Mouse (Mus musculus): ENCODE measurements at regions not wholly inside any gene's neighbourhood (a gene's known extent, or its start where the extent isn't known, plus 50 kb on each side); places are given as distances from the start of the nearest gene placed in this dataset.

DNA sequence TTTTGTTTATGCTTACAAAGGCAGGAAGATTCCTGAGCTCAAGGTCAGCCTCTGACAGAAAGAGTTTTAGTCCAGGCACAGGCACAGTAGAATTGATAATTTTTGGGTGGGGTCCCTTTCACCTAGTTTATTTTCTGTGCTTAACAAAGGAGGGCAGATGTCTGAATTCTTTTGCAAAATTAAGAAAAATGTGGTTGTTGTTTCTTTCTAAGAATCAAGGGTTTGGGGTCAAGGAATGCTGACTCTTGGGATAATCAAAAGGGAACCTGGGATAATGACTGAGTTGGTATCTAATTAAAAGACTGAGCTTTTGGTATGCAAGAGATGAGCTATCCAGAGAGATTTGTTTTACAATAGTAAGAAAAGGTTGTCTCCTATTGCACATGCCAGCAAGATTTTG is 143.9 kb downstream of the Tmem161b start:
- H3K36me3 ChIP-seq: no peaks in the 10 kb centered on the region

DNA sequence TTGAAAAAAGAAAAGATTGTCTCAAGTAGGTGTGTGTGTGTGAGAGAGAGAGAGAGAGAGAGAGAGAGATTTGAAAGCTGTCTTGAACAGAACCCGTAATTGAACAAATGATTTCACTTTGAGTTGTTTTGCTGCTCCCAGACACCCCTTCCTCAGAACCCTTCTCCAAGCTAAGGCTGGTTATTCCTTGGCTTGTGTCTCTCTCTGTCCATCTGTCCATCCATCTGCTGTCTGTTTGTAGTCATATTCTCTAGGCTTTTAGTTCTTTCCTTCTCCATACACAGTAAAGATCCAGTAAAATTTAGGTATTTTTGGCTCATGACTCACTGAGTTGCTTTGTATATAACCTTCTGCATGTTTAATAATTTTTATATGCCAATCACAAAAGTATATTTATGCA is 144.7 kb downstream of the Tmem161b start:
- Histone ChIP-seq H3K36me3 (no peaks in the 10 kb centered on the region), H3K27me3 (no peaks in the 10 kb centered on the region), H3K4me1 (no peaks in the 10 kb centered on the region), H3K27ac (no peak overlapping the region), H3K4me2 (replicated peaks) (no peak overlapping the region), H3K9ac (no peak overlapping the region), H3K9me3 (no peaks in the 10 kb centered on the region), H3K4me3 (no peak overlapping the region)
- ATAC-seq (ENCODE audit: low FRiP score, low read depth): no peak
- 75% methylated on average over 1 of the region's 1 CpGs for WGBS

More for the DNA sequence above, 143.9 kb downstream of the Tmem161b start:
- Histone ChIP-seq H3K9me3 (no peaks in the 10 kb centered on the region), H3K4me1 (no peaks in the 10 kb centered on the region), H3K27me3 (no peaks in the 10 kb centered on the region), H3K9ac (no peak overlapping the region), H3K4me3 (no peak overlapping the region), H3K27ac (no peak overlapping the region), H3K4me2 (replicated peaks) (no peak overlapping the region)
- no peak for ATAC-seq (ENCODE audit: low FRiP score, low read depth)

DNA sequence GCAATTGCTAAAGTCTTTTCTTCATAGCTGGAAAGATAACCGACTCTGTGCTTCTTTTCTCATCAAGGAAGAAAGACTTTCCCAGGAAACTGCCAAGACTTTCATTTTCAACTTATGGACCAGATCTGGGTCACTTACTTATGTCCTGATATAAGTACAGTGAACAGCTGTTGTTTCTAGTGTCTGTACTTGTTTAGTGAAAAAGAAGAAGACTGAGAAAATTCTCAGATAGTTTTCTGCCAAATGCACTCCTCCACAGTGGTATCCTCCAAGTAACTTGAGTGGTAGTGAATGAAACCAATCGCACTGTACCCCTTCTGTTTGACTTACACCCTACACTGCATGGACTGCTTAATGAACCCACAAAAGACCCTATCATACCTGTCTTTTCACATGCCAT is 146.1 kb downstream of the Tmem161b start:
- WGBS: 85% methylated on average over 2 of the region's 2 CpGs
- no peak for ATAC-seq (ENCODE audit: low FRiP score, low read depth)
- H3K4me3 ChIP-seq: no peak overlapping the region

DNA sequence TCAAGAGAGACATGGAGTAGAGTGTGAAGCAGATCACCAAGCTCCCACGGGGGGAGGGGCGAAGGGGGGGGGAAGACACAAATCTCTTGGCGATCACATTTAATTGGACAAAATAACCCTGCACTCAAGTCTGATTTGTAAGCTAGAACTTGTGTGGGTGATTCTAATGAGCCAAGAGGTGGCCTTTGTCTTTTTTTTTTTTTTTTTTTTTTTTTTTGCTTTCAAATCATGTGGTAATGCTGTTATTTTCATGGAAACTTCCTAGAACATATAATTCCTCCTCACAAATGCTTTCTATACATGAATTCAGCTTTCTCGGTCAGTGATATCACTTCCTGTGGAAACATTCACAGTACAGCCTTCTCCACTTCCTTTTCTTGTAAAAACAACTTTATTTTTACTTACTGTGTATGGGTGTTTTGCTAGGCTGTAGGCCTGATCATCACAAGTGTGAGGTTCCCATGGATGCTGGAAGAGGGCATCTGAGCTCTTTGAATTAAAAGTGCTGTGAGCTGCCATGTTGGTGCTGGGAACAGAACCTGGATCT is 152.7 kb downstream of the Tmem161b start:
- H3K27me3 ChIP-seq: no peaks in the 10 kb centered on the region

More for the DNA sequence above, 146.1 kb downstream of the Tmem161b start:
- H3K4me1 ChIP-seq: no peaks in the 10 kb centered on the region
- H3K4me2 ChIP-seq (replicated peaks): no peak overlapping the region
- no peaks in the 10 kb centered on the region for H3K27me3 ChIP-seq
- H3K9ac ChIP-seq: no peak overlapping the region
- H3K27ac ChIP-seq: no peak overlapping the region
- no peaks in the 10 kb centered on the region for H3K9me3 ChIP-seq
- H3K36me3 ChIP-seq: no peaks in the 10 kb centered on the region

DNA sequence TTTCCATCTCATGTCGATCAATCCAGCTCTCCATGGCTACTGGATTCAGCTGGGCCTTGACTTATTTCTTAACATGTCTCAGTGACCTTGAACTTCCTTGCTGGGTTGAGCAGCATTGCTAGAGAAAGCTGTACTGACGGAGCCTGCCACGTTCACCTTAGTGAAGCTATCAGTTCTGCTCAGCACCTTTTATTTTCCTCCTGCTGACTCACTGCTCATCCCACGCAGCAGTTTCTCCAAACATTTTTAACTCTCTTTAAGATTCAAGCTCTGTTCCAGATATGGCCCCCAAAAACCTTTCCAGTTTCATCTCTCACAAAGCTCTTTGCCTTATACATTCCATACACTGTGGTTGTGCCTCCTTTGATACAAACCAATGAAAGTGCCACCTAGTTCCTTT is 153.8 kb downstream of the Tmem161b start:
- Histone ChIP-seq H3K36me3 (no peaks in the 10 kb centered on the region), H3K4me3 (no peak overlapping the region), H3K4me2 (replicated peaks) (no peak overlapping the region), H3K27ac (no peak overlapping the region), H3K27me3 (no peaks in the 10 kb centered on the region), H3K4me1 (no peaks in the 10 kb centered on the region), H3K9me3 (no peaks in the 10 kb centered on the region), H3K9ac (no peak overlapping the region)
- 82% methylated on average over 4 of the region's 4 CpGs for WGBS
- no peak for ATAC-seq (ENCODE audit: low FRiP score, low read depth)

More for the DNA sequence above, 152.7 kb downstream of the Tmem161b start:
- H3K9ac ChIP-seq: no peak overlapping the region
- H3K4me3 ChIP-seq: no peak overlapping the region
- 87% methylated on average over 4 of the region's 4 CpGs for whole genome bisulfite sequencing
- H3K36me3 ChIP-seq: no peaks in the 10 kb centered on the region
- ATAC-seq (ENCODE audit: low FRiP score, low read depth): no peak
- no peaks in the 10 kb centered on the region for H3K9me3 ChIP-seq
- no peaks in the 10 kb centered on the region for H3K4me1 ChIP-seq
- H3K4me2 ChIP-seq (replicated peaks): no peak overlapping the region
- H3K27ac ChIP-seq: no peak overlapping the region

DNA sequence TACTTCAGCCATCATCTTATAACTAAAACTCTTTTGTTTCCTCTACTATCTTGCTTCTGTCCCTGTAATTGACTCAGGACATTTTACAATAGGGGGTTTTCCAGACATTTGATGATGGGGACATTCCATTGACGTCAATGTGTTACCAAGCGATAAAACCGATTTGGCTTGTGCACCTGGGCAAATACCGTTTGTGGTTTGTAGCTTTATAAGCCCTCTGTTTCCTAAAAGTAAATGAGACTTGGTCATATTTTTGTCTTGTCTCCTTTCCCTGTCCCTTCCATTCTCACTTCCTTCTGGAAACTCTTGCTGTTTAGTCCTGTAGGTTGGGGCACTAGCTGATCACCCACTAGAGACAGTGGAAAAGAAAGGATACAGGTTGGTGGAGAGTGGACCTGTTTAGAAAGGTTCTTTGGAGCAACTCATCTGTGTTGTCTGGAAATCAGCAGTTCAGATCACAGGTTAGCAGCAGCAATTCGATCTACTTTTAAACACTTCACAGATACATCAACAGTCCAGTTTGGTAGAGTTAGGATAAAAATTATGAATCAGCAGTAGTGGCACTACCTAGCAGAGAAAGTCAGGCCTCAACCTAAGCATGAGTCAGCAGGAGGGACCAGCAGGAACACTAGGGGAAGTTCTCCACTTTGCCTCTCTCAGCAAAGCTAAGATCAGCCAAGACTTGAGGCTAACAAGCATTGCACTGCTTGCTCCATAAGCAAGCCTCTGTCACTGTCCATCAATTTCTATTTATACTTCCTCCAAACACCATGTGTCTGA is 156.6 kb downstream of the Tmem161b start:
- no peak overlapping the region for H3K27ac ChIP-seq
- no peak overlapping the region for H3K4me2 ChIP-seq (replicated peaks)
- no peak overlapping the region for H3K9ac ChIP-seq
- H3K27me3 ChIP-seq: no peaks in the 10 kb centered on the region
- H3K9me3 ChIP-seq: 0 out of 2 replicates have a peak, but pooled peaks cover 2% of the 10 kb centered on the region
- H3K4me1 ChIP-seq: no peaks in the 10 kb centered on the region
- H3K36me3 ChIP-seq: no peaks in the 10 kb centered on the region
- H3K4me3 ChIP-seq: no peak overlapping the region
- no peak for ATAC-seq (ENCODE audit: low FRiP score, low read depth)
- WGBS: 84% methylated on average over 5 of the region's 5 CpGs

DNA sequence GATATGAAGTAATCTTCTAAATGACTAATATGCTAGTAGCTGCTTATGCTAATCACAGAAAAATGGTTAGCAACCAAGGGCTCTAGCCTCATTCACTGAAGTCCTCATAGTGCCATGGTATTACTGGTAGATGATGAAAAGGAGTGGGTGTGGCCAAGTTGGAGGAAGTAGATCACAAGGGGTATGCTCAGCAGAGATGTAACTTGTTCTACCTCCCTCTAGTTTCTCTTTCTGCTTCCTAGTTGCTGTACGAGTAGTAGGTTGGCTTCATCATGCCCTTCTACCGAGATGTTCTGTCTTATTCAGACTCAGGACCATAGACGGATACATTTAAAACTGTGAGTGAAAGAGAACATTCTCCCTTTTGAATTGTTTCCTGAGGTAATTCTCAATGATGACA is 169.5 kb downstream of the Tmem161b start:
- Histone ChIP-seq H3K9ac (no peak overlapping the region), H3K27ac (no peak overlapping the region), H3K36me3 (no peaks in the 10 kb centered on the region), H3K9me3 (no peaks in the 10 kb centered on the region), H3K4me1 (no peaks in the 10 kb centered on the region), H3K4me3 (no peak overlapping the region), H3K27me3 (no peaks in the 10 kb centered on the region), H3K4me2 (replicated peaks) (no peak overlapping the region)
- no peak for ATAC-seq (ENCODE audit: low FRiP score, low read depth)
- 84% methylated on average over 3 of the region's 3 CpGs for WGBS

DNA sequence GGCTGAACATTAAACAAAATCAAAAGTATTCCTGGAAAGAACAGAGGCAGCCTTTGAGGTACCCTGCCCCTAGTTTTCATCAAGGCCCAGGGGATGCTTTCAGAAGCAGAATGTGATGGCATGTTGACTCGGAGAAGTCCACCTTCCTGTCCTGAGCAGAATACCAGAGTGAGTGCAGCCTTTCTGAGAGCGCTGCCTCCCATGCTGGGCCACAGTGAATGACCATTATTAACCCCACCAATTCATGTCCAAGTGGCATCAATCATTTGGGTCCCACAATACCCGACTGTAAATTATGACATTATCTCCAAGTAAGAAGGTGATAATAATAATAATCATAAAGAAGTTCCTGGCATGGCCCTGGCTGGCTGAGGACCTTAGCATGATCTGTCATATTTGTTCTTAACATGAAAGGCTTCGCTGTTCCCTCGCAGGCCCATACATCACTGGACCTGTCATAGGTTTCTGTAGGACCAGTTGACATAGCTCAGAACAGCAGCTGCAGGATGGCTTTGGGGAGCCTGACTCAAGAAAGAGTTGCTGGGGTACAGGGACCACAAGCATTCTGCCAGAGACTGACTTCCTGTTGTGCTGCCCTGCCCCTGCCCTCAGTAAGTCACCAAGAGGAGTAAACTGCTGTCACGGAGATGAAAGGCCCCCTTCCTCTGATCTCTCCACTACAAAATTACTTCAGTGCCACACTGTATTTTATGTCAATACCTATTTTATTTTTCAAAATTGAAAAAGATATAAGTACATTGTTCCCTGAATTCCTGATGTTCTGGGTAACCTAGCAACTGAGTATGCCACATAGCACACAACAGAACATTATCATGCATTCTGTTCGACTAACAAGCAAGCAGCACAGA is 176.6 kb downstream of the Tmem161b start:
- no peak overlapping the region for H3K9ac ChIP-seq
- no peak for ATAC-seq (ENCODE audit: low FRiP score, low read depth)
- H3K4me2 ChIP-seq (replicated peaks): no peak overlapping the region
- H3K27me3 ChIP-seq: no peaks in the 10 kb centered on the region
- no peaks in the 10 kb centered on the region for H3K9me3 ChIP-seq
- no peaks in the 10 kb centered on the region for H3K36me3 ChIP-seq
- no peaks in the 10 kb centered on the region for H3K4me1 ChIP-seq
- H3K27ac ChIP-seq: no peak overlapping the region
- WGBS: 57% methylated on average over 7 of the region's 7 CpGs
- no peak overlapping the region for H3K4me3 ChIP-seq

DNA sequence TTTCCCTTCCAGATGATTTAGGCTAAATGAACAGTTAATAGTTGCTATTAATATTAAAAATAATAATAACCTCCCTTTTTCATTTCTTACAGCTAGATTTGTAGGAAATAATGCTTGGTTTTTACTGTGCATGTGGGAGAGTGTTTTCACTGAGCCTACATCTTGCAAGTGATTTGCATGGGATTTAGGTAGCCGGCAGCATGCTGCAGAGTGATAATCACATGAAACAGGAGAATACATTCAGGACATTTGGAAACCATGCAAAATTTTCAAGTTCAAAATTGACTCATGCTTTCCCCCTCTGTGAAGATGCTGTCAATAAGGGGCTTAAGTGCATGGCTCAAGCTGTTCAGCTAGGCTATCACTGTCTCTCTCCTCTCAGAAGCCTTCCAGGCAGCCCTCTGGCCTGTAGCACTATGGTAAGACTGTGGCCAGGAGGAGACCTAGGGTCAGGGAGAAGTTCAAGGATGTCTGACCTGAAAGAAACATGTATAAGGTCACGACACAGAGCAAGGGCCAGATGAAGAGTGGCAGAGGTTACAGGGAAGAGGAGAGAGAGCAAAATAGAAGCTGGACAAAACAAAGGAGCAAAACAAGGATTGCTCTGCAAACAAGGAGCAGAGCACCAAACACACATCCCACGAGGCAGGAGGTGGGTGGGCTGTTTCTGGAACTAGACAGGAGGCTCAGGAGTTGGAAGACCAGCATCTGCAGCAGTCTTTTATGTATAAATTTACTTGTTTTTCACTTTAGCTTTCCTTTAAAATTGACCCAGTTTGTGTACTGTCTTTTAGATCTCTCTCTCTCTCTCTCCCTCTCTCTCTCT is 177.5 kb downstream of the Tmem161b start:
- Histone ChIP-seq H3K27ac (no peak overlapping the region), H3K4me3 (no peak overlapping the region), H3K27me3 (no peaks in the 10 kb centered on the region), H3K9ac (no peak overlapping the region), H3K4me1 (no peaks in the 10 kb centered on the region), H3K4me2 (replicated peaks) (no peak overlapping the region), H3K9me3 (no peaks in the 10 kb centered on the region), H3K36me3 (no peaks in the 10 kb centered on the region)
- WGBS: 32% methylated on average over 3 of the region's 3 CpGs
- ATAC-seq (ENCODE audit: low FRiP score, low read depth): no peak

DNA sequence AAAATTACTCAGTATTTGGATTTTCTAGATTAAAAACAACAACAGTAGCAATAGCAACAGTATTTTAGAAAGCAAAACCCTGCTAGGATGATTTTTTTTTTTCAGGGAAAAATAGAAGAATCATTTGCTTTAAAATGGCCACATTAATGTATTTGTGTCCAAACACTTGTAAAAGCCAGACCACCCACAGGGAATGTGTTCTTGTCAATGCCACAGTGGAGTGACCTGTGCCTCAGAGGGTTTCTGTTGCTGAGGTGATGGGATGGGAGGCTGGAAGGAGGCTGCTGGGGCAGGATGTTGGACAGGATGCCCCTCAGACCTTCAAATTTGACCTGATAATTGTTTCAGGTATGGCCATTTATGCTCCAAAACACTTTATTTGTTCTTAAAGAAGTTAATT is 178.9 kb downstream of the Tmem161b start:
- H3K4me3 ChIP-seq: no peak overlapping the region
- H3K27me3 ChIP-seq: no peaks in the 10 kb centered on the region
- no peak overlapping the region for H3K4me2 ChIP-seq (replicated peaks)
- H3K36me3 ChIP-seq: no peaks in the 10 kb centered on the region
- H3K27ac ChIP-seq: no peak overlapping the region
- no peak overlapping the region for H3K9ac ChIP-seq
- H3K4me1 ChIP-seq: no peaks in the 10 kb centered on the region
- H3K9me3 ChIP-seq: no peaks in the 10 kb centered on the region
- no peak for ATAC-seq (ENCODE audit: low FRiP score, low read depth)

DNA sequence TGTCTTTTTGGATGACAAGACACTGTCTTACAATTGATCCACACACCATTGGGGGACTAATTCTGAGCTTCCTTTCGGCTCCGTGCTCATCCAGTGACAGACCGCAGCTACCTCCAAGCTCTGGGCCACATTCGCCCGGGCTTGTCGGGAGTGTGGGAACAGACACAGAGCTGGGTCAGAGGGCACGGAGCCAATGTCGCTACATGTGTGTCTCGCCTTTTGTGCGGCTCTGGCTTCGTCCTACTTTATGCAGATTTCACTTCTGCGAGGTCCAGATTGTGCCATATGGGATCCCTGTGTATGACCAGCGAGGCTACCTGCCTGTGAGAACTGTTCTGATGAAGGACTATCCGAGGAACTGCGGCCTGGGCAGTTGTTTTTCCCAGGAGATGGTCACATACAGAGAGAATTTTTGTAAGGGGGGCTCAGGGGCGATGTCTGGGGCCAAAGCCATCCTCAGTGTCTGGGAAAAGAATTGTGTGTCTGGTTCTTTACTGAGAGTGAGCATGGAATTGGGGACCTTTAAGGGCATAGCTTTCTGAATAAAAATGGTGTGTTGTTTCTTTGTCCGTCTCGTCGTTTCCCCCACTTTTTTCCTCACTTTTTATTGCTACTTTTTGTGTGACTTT is 182.6 kb downstream of the Tmem161b start:
- ATAC-seq (ENCODE audit: low FRiP score, low read depth): no peak; the same call in 1 of the 2 replicates
- H3K9ac ChIP-seq: no peak overlapping the region
- H3K4me2 ChIP-seq (replicated peaks): no peak overlapping the region
- 63% methylated on average over 19 of the region's 19 CpGs for WGBS
- no peak overlapping the region for H3K4me3 ChIP-seq
- H3K27me3 ChIP-seq: no peaks in the 10 kb centered on the region
- no peaks in the 10 kb centered on the region for H3K9me3 ChIP-seq
- H3K4me1 ChIP-seq: no peaks in the 10 kb centered on the region
- no peaks in the 10 kb centered on the region for H3K36me3 ChIP-seq
- no peak overlapping the region for H3K27ac ChIP-seq

Data from limb, embryonic 13.5 days (tissue).